Mouse (Mus musculus) thymus, postnatal 25 days (tissue): ENCODE results near the gene Pde4d.
"Not testable (repeated sequence)": the region's sequence is repeated elsewhere in the genome, so short reads cannot be mapped to it uniquely, and the experiment has no call there.

Experiments used
- DNase-seq: peaks from one replicate; pipeline ENCODE4 v3.0.0; 2022

Gene Pde4d

DNA sequence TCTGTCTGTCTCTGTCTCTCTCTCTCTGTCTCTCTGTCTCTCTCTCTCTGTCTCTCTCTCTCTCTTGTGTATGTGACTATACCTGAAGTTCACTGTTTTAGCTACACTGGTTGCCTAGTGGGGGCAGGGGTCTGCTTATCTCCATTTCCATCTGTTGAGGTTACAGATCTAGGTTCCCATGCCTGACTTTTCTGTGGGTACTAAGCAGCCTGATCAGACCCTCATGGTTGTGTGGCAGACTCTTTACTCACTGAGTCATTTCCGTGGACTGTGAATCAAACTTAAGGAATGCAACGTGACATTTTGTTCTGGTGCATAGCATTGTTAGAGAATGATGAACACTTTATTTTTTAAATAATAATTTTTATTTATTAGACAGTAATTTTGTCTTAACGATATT lies 264.3 kb downstream of the Pde4d start:
- DNase-seq, result no peak

DNA sequence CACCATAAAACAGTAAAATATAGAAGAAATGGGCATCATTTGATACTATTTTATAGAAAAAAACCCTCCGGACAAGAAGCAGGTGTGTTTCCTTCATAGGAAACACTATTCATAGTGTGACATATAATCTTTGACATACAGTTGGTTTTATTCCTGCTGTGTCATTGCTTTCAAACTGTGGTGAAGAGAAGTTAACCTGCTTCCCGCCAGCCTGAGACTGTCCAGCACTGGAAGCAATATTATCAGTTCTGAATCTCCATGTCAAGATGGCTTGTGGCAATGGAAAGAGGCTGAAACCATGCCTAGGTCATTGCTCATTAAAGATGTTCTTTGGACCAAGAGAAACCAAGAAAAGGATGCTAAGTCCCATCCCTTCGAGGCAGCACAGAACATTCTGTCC lies 265.3 kb downstream of the Pde4d start:
- no peak for DNase-seq

DNA sequence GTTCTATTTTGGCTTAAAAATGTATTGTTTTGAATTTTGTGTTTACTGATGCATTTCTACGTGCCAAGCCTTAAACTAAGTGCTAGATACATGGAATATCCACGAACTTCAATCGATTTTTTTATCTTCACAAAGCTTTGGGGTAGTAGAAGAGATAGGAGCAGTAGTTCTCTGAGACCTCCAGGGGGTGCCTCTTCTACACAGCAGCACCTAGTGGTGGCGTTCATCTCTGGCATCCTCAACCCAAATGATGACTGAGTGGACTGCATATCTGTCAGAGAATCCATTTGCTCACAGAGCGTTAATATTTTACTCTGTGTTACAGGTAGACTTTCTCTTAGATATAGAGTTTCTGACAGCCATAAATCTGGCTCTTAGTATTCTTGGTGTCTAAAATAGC lies 272.5 kb downstream of the Pde4d start:
- DNase-seq, result peak; percentile 45

DNA sequence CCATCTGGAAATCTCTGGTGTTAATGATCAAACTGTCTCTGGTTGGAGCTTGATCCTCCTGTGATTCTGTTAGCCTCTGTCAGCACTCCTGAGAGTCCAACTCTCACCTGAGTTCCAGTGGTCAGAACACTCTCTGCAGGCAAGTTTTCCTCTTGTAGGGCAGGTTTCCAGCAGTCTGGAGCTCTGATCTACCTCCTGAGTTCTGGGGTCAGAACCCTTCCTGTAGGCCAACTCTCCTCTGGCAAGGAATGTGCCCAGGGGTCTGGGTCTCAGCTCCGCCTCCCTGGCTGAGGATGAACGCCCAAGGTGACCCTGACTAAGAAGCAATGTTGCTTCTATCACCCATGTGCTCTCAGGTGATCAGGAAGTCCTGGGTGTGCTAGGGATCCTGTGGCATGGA lies 284.6 kb downstream of the Pde4d start:
- DNase-seq, result not testable (repeated sequence)

DNA sequence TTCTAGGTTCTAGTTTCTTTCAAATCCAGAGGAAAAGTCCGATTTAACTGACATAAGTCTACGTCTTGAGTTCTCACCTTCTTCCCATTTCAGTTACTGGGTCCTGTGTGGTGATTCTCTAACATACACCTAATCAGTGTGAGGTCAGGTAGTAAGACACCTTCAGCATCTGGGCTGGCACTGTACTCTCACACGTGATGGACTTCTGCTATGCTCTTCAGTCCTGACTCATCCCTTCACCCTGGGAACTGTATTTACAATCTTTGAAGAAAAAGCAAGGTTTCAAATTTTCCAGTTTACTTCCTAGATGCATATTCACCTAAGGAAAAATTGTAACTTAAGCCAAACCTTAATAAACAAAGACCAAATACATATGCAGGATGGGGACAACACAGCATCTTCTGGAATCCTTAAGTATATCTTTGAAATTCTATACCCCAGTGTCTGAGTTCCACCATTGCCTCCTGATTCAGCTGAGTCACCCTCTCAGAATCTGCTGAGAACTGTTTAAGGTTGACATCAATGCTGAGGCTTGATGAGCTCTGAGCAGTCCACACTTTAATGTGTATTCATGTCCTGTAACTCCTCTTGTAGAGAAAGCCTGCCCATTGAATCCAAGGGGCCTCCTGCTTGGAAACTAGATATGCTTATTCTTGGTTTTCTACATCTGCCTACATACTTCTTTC lies 301.6 kb downstream of the Pde4d start:
- no peak for DNase-seq

DNA sequence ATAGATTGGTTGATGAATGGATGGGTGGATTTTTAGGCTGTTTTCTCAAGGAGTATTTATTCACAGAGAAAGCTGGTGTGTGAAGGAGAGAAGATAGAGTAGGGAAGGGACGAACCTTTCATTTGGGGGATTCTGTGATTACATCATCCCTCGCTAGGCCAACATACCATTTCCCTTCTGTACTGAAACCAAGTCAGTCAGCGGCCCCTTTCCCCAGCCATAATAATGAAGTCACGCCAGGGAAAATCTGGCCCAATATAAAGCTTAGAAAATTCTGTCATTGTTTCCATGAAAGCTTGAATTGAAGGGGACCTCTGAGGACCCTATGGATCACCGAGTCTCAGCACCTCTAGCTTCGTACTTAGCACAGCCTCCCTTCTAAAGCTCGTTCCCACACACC lies 307.7 kb downstream of the Pde4d start:
- DNase-seq, result no peak

DNA sequence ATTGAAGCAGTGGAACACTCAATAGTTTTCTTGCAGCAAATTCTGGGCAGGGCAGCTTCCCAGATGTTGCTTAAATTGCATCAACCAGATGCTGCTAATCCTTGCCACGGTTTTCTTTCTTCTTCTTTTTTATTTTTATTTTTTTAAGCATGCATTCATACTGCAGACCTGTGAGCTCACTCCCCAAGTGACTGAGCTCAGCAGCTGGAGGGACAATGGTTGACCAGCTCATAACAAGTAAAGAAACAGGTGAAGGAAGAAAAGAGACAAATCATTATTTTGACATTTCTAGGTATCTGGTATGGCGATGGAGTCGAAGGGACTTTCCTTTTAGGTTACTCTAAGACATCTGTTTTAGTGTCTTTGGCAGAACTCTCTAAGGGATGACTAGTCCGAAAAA lies 308.6 kb downstream of the Pde4d start:
- DNase-seq, result no peak

DNA sequence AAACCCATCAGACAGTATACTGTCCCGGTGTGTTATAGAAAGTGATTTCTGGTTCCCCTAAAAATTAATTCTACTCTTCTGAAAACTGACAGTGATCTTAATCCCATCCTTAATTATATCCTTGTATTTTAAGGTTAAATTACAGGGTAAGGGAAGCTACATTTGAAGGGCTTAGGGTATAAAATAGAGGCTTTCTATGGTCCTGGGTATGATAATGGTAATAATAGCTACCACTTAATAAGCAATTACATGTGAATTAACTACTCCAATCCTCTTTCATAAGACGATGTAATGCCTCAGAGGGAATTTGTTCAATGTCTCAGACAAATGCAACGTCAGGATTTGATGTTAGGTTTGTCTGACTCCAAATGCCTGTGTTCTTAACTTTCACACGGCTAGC lies 309.4 kb downstream of the Pde4d start:
- no peak for DNase-seq

DNA sequence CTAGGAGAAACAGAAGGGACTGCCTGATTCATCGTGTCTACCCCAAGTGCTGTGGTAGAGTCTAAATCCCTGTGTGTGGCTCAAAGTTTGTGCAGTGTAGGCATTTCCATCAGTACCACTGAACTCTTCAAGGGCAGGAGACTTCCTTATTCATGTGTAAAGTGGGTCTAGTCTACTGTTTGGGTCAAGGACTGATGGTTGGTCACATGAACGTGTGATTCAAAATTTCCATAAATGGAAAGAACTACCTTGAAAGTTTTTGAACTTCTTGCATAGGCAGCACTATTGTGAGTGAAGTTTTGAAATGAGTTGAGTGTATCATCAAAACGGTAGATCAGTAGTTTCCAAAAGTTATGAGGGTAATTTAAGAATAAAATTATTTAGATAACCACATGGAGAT lies 313.5 kb downstream of the Pde4d start:
- DNase-seq, result no peak

DNA sequence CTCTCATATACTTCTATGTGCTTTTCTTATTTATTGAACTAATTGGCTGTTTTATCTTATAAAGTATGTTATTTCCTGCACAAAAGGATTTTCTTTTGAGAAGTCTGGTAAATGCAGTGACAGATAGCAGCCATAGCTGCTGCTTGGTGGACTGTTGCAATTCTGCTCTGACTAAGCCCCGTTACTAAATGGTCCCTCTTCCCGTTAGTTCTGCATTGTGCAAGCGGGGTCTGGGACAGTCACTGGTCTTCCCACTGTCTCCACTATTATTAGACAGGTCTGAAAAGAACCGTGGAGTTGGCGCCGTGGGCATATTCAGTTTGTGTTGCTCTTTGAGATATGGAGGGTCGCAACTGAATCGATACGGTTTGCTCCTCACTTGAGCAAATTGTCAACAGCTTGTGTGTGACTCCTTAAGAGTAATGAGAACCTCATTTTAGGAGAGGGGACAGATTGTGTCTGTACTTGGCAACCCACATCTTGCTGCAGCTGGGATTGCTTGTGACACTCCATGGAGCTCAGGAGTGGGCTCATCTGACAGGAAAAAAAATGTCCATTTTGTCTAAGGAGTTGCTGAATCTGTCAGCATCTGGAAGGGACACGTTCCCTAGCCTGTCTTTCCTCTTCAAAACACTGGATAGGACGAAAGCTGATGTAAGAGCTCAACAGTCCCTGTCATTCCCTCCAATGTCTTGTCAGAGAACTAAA lies 316.4 kb downstream of the Pde4d start:
- no peak for DNase-seq

DNA sequence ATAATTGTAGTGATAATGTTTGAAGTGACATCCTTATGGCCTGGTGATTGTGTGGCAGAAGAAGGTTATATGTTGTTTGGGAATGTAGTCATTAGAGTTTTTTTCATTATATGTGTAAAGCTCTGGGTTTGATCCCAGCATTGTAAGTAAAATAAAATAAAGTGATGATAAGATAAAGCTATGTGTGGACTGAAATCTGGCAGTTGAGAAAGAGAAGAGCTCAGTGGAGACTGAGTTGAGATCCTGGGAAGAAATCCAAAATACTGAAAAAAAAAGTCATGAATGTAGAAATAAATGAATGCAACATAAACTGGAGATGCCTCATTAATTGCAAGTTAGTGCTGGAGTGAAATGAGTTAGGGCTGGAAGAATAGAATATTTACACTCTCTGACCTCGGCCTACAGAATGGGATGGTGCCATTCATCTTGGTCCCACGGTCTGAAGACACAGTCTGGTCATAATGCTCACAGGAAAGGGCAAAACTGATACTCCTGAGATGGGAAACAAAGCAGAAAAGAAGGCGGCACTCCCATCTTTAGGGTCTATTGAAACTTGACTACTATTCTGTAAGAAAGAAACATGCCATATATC lies 319.8 kb downstream of the Pde4d start:
- DNase-seq, result no peak

DNA sequence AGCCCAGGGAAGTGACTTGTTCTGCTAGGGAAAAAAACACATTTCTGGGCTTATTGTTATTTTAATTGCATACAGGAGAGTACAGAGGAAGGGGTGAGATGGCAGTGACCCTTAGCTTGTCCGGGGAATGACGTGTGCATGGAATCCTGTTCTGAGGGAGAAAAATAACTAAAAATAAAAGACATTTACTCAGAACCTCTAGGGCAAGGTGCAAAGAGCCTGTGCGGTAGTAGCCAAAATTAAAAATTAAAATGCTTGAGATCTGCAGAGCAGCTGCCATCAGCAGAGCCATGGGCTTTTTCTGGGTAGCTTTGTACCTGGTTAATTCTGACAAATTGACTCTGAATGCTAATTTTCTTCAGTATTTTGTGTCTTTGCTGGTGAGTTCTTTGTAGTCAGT lies 322.6 kb downstream of the Pde4d start:
- no peak for DNase-seq

DNA sequence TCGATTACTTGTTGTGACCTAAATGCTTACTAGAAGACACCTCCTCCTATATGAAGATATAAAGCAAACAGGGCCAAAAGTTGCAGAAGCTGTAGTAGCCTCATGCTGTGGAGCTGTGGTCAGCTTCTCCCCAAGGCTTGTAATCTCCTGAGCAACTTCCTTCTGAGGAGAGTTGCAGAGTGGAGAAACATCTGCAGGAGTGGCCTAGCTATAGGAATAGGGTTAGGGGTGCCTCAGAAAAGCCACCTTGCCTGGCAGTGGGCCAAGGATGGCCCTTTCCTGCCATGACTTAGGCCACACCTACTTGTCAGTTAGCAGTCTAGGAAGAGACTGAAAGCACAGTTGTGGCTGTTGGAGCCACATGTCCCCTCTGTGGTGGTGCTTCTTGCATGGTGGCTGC lies 325.2 kb downstream of the Pde4d start:
- peak; percentile 12 for DNase-seq

DNA sequence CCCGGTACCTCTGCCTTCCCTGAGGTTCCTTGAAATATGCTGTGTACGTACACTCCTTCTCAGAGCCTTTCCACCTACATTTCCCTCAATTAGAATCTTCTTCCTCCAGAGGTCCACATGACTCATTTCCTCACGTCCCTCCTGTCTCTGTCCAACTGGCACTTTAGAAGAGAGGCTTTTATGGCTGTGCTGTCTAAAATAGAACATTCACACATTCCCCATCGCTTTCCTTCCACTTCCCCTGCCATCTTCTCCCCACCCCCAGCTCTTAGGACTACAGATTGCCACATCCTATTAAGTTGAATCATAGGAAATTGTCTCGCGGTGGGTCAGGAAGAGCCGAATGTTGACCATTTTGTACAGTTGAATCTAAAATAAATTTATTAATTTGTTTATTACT lies 326.1 kb downstream of the Pde4d start:
- DNase-seq, result no peak

DNA sequence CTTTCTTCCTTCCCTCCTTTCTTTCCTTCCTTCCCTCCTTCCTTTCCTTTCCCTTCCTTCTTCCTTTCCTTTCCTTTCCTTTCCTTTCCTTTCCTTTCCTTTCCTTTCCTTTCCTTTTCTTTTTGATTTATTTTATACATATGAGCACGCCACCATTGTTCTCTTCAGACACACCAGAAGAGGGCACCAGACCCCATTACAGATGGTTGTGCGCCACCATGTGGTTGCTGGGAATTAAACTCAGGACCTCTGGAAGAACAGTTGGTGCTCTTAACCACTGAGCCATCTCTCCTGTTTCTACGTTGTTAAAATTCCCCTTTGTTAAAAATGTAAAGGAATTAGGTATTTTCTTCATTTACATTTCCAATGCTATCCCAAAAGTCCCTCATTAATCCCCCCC lies 347.9 kb downstream of the Pde4d start:
- DNase-seq, result not testable (repeated sequence)

DNA sequence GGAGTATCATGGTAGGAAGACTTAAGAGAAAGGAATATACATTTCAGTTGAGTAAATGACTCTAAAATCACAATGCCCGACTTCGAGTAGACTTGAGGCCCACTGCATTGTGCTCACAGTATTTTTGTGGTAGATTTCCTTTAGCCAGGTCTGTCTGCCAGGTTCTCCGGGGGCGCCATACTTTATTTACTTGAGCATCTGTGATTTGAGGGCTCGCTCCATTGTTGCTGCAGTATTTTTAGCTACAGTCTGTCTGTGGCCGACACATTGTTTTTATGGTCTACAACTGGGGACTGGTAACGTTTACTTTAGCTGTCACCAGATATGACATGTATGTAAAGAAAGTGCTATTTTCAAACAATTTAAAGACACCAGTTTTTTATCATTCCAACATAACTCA lies 359.4 kb downstream of the Pde4d start:
- no peak for DNase-seq

DNA sequence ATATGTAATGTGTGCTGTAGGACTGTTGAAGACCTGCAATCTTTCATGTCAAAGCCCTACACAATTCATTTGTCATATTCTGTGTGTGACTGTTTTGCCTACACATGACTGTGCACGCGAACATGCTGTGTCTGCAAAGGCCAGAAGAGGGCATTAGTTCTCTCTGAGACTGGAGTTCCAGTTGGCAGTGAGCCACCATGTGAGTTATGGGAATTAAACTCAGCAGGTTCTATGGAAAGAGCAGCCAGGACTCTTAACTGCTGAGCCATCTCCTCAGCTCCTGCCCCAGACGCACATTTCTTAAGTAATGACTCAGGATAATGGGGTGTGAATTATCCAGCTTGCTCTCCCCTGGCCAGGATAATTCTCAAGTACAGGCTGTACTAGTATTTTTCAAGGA lies 363.2 kb downstream of the Pde4d start:
- DNase-seq, result peak; percentile 32

DNA sequence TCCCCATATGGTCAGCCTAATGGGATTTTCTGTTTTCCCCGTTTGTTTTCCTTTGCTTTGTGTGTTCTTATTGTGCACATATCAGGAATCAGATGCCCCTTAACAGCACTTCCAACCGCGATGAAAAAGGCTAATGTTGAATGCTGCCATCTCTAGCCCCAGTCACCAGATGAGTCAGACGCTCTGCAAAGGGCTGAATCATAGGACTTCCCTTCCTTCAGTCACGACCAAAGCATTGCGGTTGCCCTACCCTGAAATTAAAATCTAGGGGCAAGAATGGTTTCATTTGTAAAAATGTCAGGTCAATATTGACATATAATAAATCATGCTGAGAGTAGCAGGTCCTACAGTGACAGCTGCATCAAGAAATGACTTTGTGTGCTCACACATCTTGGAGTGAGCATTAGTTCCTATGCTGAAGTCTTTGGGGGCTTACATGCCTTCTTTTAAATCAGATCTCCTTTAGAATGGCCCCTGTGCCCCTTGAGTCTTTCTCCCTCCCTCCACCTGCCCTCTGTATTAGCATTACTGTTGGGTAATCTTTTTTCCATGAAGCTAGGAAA lies 370.2 kb downstream of the Pde4d start:
- no peak for DNase-seq

DNA sequence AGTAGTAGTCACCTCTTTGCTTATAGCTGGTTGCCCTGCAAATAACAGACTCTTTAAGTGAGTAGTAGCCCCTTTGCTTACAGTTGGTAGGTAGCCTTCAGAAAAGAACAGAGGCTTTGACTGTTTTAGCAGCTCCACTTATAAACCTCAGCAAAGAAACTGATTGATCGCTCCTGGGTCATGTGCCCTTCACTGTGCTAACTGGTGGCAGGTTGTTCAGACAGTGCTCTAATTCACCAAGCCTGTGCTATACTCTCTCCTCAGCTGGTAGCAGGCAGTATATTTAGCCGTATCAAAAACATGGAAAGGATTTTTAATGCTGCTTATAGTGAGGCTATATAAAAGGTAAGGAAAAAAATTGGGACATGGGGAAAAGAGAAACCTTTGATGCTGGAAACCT lies 370.7 kb downstream of the Pde4d start:
- no peak for DNase-seq

DNA sequence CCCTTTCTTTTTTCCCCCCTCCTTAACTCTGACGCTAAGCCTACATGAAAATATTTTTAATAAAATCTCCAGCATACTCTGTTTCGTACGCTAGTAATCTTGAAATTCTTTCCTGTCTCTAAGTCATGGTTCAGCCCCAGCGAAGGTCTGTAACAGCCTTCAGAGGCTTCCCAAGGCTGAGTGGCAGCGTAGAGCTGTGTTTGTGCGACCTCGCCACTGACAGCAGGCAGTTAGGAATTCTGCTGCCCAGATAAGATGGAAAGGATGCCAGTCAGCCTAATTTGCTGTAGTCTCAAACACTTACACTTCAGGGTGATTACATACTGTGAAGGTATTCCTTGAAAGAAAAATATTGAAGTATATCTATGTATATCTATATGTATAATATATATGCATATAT lies 371.5 kb downstream of the Pde4d start:
- no peak for DNase-seq

DNA sequence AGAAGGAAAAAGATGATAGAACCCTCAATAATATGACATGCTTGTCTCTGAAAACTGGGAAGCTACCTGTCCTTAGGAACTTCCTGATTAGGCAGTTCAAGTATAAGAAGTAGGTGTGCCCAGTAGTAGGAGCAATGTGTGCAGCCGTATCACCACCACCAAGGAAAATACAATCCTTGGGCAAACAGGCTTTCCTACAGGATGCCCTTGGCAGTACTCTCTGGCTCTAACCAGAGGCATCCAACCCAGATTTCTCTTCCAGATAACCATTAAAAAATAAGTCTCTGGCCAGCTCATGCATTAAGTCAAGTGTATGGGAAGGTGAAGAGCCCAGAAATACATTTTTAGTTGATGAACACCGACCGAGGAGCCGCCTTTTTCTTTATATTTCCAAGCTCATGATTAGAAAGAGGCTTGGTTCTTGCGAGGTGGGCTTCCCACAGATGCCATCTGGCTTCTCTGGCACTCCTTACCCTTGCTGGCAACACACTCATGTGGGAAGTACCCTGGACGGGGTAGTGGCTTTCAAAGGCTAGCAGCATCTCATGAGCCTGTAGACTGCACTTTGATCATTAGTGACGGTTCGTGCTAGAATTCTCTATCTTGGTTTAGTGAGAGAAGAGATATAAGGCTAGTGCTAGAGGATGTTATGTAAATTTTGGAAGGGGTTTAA lies 375.0 kb downstream of the Pde4d start:
- no peak for DNase-seq

DNA sequence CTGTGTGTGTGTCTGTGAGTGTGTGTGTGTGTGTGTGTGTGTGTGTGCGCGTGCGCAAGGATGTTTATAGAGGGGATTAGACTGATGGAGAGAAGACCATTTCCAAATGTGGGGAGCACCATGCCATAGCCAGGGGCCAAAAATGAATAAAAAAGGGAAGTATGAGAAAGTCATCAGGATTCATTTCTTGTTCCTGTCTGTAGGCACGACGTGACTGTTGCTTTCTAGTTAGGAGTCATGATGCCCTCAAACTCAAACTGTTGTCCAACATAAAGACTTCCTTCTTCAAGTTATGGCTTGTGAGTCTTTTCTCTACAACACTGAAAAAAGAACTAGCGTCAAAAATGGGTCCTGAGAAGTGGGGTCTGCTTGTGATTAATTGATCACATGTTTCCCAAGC lies 375.8 kb downstream of the Pde4d start:
- no peak for DNase-seq

DNA sequence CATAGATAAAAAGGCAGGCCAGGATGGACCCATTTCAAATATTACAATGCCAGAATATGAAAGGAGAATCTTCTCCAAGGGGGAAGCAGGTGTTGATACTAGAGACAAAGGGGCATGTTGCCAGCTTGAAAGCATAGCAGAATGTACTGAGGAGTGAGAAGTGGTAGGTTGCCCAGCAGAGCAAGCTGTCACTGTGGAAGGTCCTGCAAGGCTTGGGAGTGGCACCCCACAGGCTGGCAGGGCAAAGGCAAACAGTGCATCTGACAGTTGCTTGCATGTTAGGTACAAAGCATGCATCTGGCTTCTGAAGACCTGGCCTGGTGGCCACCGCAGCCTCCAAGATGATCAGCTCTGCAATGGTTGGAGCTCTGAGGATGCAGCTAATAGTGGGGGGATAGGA lies 384.4 kb downstream of the Pde4d start:
- no peak for DNase-seq

DNA sequence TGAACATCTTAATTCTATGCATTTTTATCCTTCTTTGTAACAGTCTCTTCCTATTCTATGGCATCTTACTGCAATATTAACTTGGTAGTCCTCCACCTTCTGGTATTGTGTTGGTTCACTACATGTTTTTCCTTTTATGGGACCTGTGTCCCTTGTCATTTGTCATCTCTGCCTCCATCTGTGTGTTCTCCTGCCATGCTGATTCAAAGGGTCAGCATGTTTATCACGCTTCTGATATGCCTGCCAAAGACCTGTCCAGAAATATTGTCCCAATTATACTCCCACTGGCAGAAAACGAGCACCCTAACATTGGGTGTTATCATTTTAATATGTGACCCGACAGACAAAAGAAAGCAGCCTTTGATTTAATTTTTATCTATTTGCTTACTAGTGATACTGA lies 386.6 kb downstream of the Pde4d start:
- DNase-seq, result no peak
